Mouse (Mus musculus): ENCODE results near the gene Insr. TPM values are rescaled to one million over a fixed set of nuclear protein-coding genes. Genes with fewer than 3 reads are reported as not detected.
"Not testable (repeated sequence)": the region's sequence is repeated elsewhere in the genome, so short reads cannot be mapped to it uniquely, and the experiment has no call there.

The Insr gene
- polyA plus RNA-seq, 1 experiment from 2014 or later: 45.7 TPM

DNA sequence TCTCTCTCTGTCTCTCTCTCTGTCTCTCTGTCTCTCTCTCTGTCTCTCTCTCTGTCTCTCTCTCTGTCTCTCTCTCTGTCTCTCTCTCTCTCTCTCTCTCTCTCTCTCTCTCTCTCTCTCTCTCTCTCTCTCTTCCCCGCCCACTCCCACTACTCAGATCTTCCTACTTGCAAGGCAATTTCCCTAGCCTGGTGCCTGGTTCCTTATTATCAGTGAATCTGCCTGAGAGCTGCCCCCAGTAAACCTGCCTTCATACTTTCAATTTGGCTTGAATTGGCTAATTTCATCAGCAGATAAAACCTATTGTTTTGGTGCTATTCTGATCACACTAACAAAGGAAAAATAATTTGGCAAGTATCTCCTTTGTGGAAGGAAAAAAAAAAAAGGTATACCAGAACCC is 34.0 kb upstream of the Insr start:
- H3K36me3 ChIP-seq (ENCODE audit: control insufficient read depth, insufficient read depth, low read length); ATAC-seq (replicated peaks; ENCODE audit: insufficient number of reproducible peaks, low FRiP score, low TSS enrichment); H3K4me2 ChIP-seq; H3K9me3 ChIP-seq (replicated peaks; ENCODE audit: control insufficient read depth, low read length); H3K9ac ChIP-seq (ENCODE audit: low read depth, low read length); H3K27ac ChIP-seq (ENCODE audit: low read depth, low read length); H3K27me3 ChIP-seq (ENCODE audit: control insufficient read depth, insufficient read depth, low read length); H3K4me3 ChIP-seq (ENCODE audit: low read depth, low read length); H3K4me1 ChIP-seq (ENCODE audit: control insufficient read depth, insufficient read depth, low read length): not testable (repeated sequence)
- 57% methylated on average over 1 of the region's 1 CpGs for WGBS (ENCODE audit: insufficient replicate concordance)

DNA sequence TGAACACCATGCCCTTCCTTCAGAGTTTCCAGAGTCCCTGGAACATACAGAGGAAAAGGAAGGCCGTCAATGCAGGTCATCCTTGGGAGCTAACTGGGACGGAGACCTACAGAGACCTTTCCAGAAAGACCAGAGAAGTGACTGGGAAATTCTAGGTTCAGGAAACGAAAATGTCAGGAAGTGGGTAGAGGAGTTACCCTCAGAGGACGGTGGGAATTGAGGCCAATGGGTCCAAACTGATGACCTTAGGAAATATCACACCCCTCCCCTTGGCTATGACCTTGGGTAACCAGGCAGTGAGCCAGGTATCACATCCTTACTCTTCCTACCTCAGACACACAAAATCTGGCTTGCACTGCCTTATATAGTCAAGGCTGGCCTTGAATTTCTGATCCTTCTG is 32.1 kb upstream of the Insr start:
- Histone ChIP-seq H3K9ac (ENCODE audit: low read depth, low read length) (no peak overlapping the region), H3K9me3 (replicated peaks; ENCODE audit: control insufficient read depth, low read length) (no peaks in the 10 kb centered on the region), H3K27me3 (ENCODE audit: control insufficient read depth, insufficient read depth, low read length) (no peaks in the 10 kb centered on the region), H3K36me3 (ENCODE audit: control insufficient read depth, insufficient read depth, low read length) (no peaks in the 10 kb centered on the region), H3K4me3 (ENCODE audit: low read depth, low read length) (no peak overlapping the region), H3K4me1 (ENCODE audit: control insufficient read depth, insufficient read depth, low read length) (no peaks in the 10 kb centered on the region), H3K4me2 (no peak overlapping the region), H3K27ac (ENCODE audit: low read depth, low read length) (no peak overlapping the region)
- WGBS (ENCODE audit: insufficient replicate concordance): 70% methylated on average over 4 of the region's 4 CpGs
- no peak for ATAC-seq (replicated peaks; ENCODE audit: insufficient number of reproducible peaks, low FRiP score, low TSS enrichment)

DNA sequence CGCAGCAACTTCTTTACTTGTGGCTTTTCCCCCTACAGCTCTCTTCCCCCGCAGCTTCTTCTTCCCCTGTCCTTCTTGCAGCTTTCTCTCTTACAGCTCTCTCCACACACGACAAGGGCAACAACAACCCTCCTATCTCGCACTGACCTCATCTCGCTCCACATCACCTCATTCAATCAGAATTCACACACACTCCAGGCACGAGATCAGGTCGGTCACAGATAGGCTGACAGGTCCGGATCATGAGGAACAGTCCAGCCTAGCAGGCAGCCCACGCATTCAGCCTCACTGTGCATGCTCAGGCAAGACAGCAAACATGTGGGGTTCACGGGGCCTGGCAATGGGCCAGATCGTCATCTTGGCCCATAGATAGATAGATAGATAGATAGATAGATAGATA is 30.2 kb upstream of the Insr start:
- Histone ChIP-seq H3K9me3 (replicated peaks; ENCODE audit: control insufficient read depth, low read length) (no peaks in the 10 kb centered on the region), H3K9ac (ENCODE audit: low read depth, low read length) (no peak overlapping the region), H3K4me2 (no peak overlapping the region), H3K27ac (ENCODE audit: low read depth, low read length) (no peak overlapping the region), H3K4me3 (ENCODE audit: low read depth, low read length) (no peak overlapping the region), H3K27me3 (ENCODE audit: control insufficient read depth, insufficient read depth, low read length) (no peaks in the 10 kb centered on the region), H3K36me3 (ENCODE audit: control insufficient read depth, insufficient read depth, low read length) (no peaks in the 10 kb centered on the region), H3K4me1 (ENCODE audit: control insufficient read depth, insufficient read depth, low read length) (no peaks in the 10 kb centered on the region)
- no peak for ATAC-seq (replicated peaks; ENCODE audit: insufficient number of reproducible peaks, low FRiP score, low TSS enrichment)
- 76% methylated on average over 11 of the region's 11 CpGs for WGBS (ENCODE audit: insufficient replicate concordance)

DNA sequence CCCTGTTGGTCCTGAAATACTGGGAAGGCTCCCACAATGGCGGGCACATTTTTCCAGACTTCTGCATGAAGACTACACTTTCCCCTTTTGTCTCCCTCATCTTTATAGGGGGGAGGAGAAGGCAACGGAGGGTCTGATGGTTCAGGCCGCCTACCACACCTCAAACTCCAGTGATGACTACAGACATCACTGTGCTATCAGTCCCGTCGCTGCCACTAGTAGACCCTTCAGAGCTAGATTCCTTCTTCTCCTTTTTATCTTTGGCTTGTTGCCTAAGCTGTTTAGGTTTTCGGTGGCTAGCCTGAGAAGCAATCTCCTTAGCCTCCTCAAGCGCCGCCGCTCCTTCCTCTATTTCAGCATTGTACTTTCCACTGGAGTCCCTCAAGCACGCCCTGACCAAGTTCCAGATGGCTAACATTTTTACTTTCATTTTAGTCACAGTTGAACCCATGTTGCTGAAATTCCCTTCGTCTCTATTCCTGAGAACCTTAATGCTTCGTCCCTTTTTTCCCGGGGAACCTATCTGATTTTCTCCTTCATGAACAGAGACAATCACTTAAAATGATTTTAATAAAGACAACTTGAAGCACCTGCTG is 28.9 kb upstream of the Insr start:
- H3K4me2 ChIP-seq; H3K36me3 ChIP-seq (ENCODE audit: control insufficient read depth, insufficient read depth, low read length); ATAC-seq (replicated peaks; ENCODE audit: insufficient number of reproducible peaks, low FRiP score, low TSS enrichment); H3K4me3 ChIP-seq (ENCODE audit: low read depth, low read length); H3K27ac ChIP-seq (ENCODE audit: low read depth, low read length); H3K9me3 ChIP-seq (replicated peaks; ENCODE audit: control insufficient read depth, low read length); H3K4me1 ChIP-seq (ENCODE audit: control insufficient read depth, insufficient read depth, low read length); H3K27me3 ChIP-seq (ENCODE audit: control insufficient read depth, insufficient read depth, low read length); H3K9ac ChIP-seq (ENCODE audit: low read depth, low read length): not testable (repeated sequence)
- 81% methylated on average over 13 of the region's 13 CpGs for WGBS (ENCODE audit: insufficient replicate concordance)

DNA sequence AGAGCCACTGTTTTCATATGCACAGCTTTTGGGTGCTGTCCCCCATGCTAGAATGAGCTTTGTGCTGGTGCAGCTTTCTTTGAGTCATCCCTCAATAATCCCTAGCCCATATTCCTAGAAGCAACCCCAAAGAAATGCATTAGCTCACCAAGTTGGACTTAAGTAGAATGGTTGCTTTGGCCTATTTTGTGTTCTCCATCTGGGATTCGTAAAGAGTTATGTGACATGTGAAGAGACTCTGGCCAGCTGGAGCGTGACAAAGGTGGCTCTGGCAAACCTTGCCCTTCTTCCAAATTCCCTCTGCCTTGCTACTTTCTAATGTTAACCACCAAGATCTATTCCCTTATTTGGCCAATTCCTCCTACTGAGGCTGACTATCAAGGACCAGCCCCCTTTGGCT is 22.7 kb upstream of the Insr start:
- no peak overlapping the region for H3K27ac ChIP-seq (ENCODE audit: low read depth, low read length)
- H3K9ac ChIP-seq (ENCODE audit: low read depth, low read length): no peak overlapping the region
- no peak overlapping the region for H3K4me2 ChIP-seq
- H3K4me1 ChIP-seq (ENCODE audit: control insufficient read depth, insufficient read depth, low read length): no peaks in the 10 kb centered on the region
- ATAC-seq (replicated peaks; ENCODE audit: insufficient number of reproducible peaks, low FRiP score, low TSS enrichment): no peak
- H3K36me3 ChIP-seq (ENCODE audit: control insufficient read depth, insufficient read depth, low read length): no peaks in the 10 kb centered on the region
- no peak overlapping the region for H3K4me3 ChIP-seq (ENCODE audit: low read depth, low read length)
- H3K27me3 ChIP-seq (ENCODE audit: control insufficient read depth, insufficient read depth, low read length): no peaks in the 10 kb centered on the region
- 74% methylated on average over 2 of the region's 2 CpGs for WGBS (ENCODE audit: insufficient replicate concordance)
- no peaks in the 10 kb centered on the region for H3K9me3 ChIP-seq (replicated peaks; ENCODE audit: control insufficient read depth, low read length)

DNA sequence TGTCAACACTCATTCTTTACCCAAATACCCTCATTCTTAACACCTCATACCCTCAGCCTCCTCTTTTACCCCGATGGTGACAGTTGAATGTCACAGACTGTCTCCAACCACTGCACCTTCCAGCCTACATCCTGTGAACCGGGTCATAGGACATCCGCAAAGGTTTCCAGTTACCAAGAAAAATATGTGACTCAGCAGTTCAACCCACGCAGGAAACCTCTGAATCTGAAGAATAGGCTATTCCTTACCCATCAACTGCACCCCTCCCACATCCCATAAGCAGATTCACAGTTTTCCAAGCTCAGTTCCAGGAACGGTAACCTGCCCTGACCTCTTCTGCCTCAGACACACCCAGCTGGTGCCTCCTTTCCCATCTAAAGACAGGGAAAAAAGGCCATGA is 19.9 kb upstream of the Insr start:
- 66% methylated on average over 5 of the region's 5 CpGs for WGBS (ENCODE audit: insufficient replicate concordance)
- ATAC-seq (replicated peaks; ENCODE audit: insufficient number of reproducible peaks, low FRiP score, low TSS enrichment): no peak
- no peaks in the 10 kb centered on the region for H3K4me1 ChIP-seq (ENCODE audit: control insufficient read depth, insufficient read depth, low read length)

DNA sequence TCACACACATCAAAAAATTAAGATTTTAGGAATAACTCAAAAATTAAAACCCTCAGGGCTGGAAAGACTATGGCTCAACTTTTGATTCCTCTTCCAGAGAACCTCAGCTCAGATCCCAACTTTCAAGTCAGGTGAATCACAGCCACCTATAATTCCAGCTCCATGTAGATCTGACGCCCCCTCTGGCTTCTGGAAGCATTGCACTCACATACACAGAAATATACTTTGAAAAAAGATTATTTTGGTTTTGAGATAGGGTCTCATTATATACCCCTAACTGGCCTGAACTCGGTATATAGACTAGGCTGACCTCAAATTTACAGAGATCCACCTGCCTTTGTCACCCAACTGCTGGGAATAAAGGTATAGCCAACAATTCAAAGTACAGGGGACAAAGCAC is 6.4 kb upstream of the Insr start:
- Histone ChIP-seq H3K27ac (ENCODE audit: low read depth, low read length) (no peak overlapping the region), H3K4me1 (ENCODE audit: control insufficient read depth, insufficient read depth, low read length) (no peaks in the 10 kb centered on the region), H3K4me2 (no peak overlapping the region), H3K4me3 (ENCODE audit: low read depth, low read length) (no peak overlapping the region), H3K27me3 (ENCODE audit: control insufficient read depth, insufficient read depth, low read length) (no peaks in the 10 kb centered on the region), H3K9ac (ENCODE audit: low read depth, low read length) (no peak overlapping the region), H3K36me3 (ENCODE audit: control insufficient read depth, insufficient read depth, low read length) (no peaks in the 10 kb centered on the region), H3K9me3 (replicated peaks; ENCODE audit: control insufficient read depth, low read length) (no peaks in the 10 kb centered on the region)
- no peak for ATAC-seq (replicated peaks; ENCODE audit: insufficient number of reproducible peaks, low FRiP score, low TSS enrichment)
- 42% methylated on average over 2 of the region's 2 CpGs for WGBS (ENCODE audit: insufficient replicate concordance)

More for the DNA sequence above, 19.9 kb upstream of the Insr start:
- H3K9ac ChIP-seq (ENCODE audit: low read depth, low read length): no peak overlapping the region
- H3K9me3 ChIP-seq (replicated peaks; ENCODE audit: control insufficient read depth, low read length): no peaks in the 10 kb centered on the region
- H3K4me2 ChIP-seq: no peak overlapping the region
- H3K4me3 ChIP-seq (ENCODE audit: low read depth, low read length): no peak overlapping the region
- no peaks in the 10 kb centered on the region for H3K27me3 ChIP-seq (ENCODE audit: control insufficient read depth, insufficient read depth, low read length)
- H3K27ac ChIP-seq (ENCODE audit: low read depth, low read length): no peak overlapping the region
- H3K36me3 ChIP-seq (ENCODE audit: control insufficient read depth, insufficient read depth, low read length): no peaks in the 10 kb centered on the region

DNA sequence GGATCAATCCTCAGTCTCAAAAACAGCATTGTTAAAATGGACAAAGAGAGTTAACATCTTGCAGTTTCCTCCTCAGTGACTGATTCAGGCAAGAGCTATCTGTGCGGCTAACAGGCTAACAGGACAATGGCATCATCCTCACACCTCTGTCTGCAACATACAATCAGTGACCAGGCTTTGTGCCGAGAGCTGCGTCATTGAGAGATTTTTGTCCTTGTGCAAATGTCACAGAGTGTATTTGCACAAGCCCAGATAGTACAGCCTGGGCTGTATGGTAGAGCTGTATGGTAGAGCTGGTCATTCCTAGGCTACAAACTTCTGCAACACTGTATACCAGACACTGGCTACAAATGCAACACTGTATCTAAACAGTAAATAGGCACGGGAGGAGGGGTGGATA is 5.2 kb upstream of the Insr start:
- Histone ChIP-seq H3K9ac (ENCODE audit: low read depth, low read length) (no peak overlapping the region), H3K4me3 (ENCODE audit: low read depth, low read length) (no peak overlapping the region), H3K36me3 (ENCODE audit: control insufficient read depth, insufficient read depth, low read length) (no peaks in the 10 kb centered on the region), H3K9me3 (replicated peaks; ENCODE audit: control insufficient read depth, low read length) (no peaks in the 10 kb centered on the region), H3K27me3 (ENCODE audit: control insufficient read depth, insufficient read depth, low read length) (no peaks in the 10 kb centered on the region), H3K4me1 (ENCODE audit: control insufficient read depth, insufficient read depth, low read length) (no peaks in the 10 kb centered on the region), H3K4me2 (no peak overlapping the region), H3K27ac (ENCODE audit: low read depth, low read length) (no peak overlapping the region)
- 61% methylated on average over 4 of the region's 4 CpGs for WGBS (ENCODE audit: insufficient replicate concordance)
- no peak for ATAC-seq (replicated peaks; ENCODE audit: insufficient number of reproducible peaks, low FRiP score, low TSS enrichment)

DNA sequence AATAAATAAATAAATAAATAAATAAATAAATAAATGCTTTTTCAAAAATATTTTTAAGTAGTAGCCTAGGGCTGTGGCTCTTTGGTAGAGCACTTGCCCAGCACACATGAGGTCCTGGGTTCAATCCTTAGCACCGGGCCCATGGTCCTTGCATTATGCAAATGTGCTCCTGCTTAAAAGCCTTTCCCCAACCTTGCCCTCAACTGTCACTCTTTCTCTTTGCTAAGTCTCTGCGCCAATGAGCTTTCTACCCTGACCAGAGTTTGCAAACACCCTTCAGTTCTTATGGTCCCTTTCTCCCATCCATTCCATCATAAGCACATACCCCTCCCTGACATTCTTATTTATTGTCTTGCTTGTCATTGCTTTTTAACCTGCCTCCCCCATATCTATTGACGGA is 1.9 kb upstream of the Insr start:
- Histone ChIP-seq H3K4me3 (ENCODE audit: low read depth, low read length) (no peak overlapping the region), H3K27ac (ENCODE audit: low read depth, low read length) (no peak overlapping the region), H3K9me3 (replicated peaks; ENCODE audit: control insufficient read depth, low read length) (no peaks in the 10 kb centered on the region), H3K36me3 (ENCODE audit: control insufficient read depth, insufficient read depth, low read length) (no peaks in the 10 kb centered on the region), H3K27me3 (ENCODE audit: control insufficient read depth, insufficient read depth, low read length) (no peaks in the 10 kb centered on the region), H3K9ac (ENCODE audit: low read depth, low read length) (no peak overlapping the region), H3K4me1 (ENCODE audit: control insufficient read depth, insufficient read depth, low read length) (peaks cover 11% of the 10 kb centered on the region; the same call in 1 of the 2 replicates), H3K4me2 (no peak overlapping the region)
- 89% methylated on average over 3 of the region's 3 CpGs for WGBS (ENCODE audit: insufficient replicate concordance)
- no peak for ATAC-seq (replicated peaks; ENCODE audit: insufficient number of reproducible peaks, low FRiP score, low TSS enrichment)

All from heart, embryonic 11.5 days (tissue).